Mouse (Mus musculus) heart, embryonic 13.5 days (tissue): ENCODE results near the gene Tenm4. TPM values are rescaled to one million over a fixed set of nuclear protein-coding genes. Genes with fewer than 3 reads are reported as not detected.

Source experiments
- ATAC-seq: fragments of 200-750 bp; cut with Nextera tagmentation; 2 replicates; pipeline ENCODE4 v1.8.0; 2017; ENCODE audit warnings: moderate TSS enrichment; ENCODE audit not compliant: insufficient number of reproducible peaks, low FRiP score, low TSS enrichment; ENCODE audit errors: extremely low read depth
- H3K27ac ChIP-seq: fragments of 300-500 bp; sonication (generic); replicated peaks from 2 replicates; pipeline ENCODE4 v1.5.1; 2015; ENCODE audit warnings: moderate library complexity, mild to moderate bottlenecking, inconsistent platforms
- H3K27me3 ChIP-seq: fragments of 300-500 bp; sonication (generic); replicated peaks from 2 replicates; pipeline ENCODE4 v1.6.1; 2015; ENCODE audit warnings: mild to moderate bottlenecking, inconsistent platforms
- H3K36me3 ChIP-seq: fragments of 300-500 bp; sonication (generic); 2 replicates; pipeline ENCODE4 v1.6.1; 2015; ENCODE audit warnings: mild to moderate bottlenecking, inconsistent platforms
- H3K4me1 ChIP-seq: fragments of 300-500 bp; sonication (generic); 2 replicates; pipeline ENCODE4 v1.6.1; 2015; ENCODE audit warnings: inconsistent platforms
- H3K4me2 ChIP-seq: fragments of 300-500 bp; sonication (generic); 2 replicates; pipeline ENCODE4 v1.6.1; 2015; ENCODE audit warnings: inconsistent platforms, mild to moderate bottlenecking, moderate library complexity
- H3K4me3 ChIP-seq: fragments of 300-500 bp; sonication (generic); 2 replicates; pipeline ENCODE4 v1.5.1; 2015; ENCODE audit warnings: moderate library complexity, mild to moderate bottlenecking, inconsistent platforms
- H3K9ac ChIP-seq: fragments of 300-500 bp; sonication (generic); 2 replicates; pipeline ENCODE4 v1.6.1; 2015; ENCODE audit warnings: inconsistent platforms, mild to moderate bottlenecking, moderate library complexity
- H3K9me3 ChIP-seq: fragments of 300-500 bp; sonication (generic); 2 replicates; pipeline ENCODE4 v1.6.1; 2016; ENCODE audit warnings: inconsistent platforms
- WGBS: fragments of 180-500 bp; shearing (Covaris S2); methylation state at CpG from one replicate; pipeline ENCODE4 v1.1.7; 2015; ENCODE audit warnings: mixed read lengths; 5-methylcytosine and 5-hydroxymethylcytosine counted together
- polyA plus RNA-seq: library from polyadenylated mRNA; unstranded; fragments of >200 nt; fragmentation: Nextera tagmentation; extraction: Ambion mirVana; gene quantifications from 2 replicates; pipeline ENCODE4 v1.2.1, GENCODE M21; 2015

The Tenm4 gene
- polyA plus RNA-seq, 1 experiment from 2014 or later: 10.5 TPM

- Histone ChIP-seq H3K4me3 (no peak overlapping the region), H3K9me3 (peaks cover 3% of the 10 kb centered on the region; the same call in 1 of the 2 replicates), H3K36me3 (peaks cover 6% of the 10 kb centered on the region), H3K9ac (no peak overlapping the region), H3K27ac (0 out of 2 replicates have a peak overlapping the region, but pooled peaks have one; percentile 20), H3K4me2 (no peak overlapping the region), H3K27me3 (0 out of 2 replicates have a peak, but pooled peaks cover 5% of the 10 kb centered on the region), H3K4me1 (peaks cover 34% of the 10 kb centered on the region)
- 36% methylated on average over 3 of the region's 3 CpGs for WGBS
- no peak for ATAC-seq
Measured at GRCm38 (mm10) chr7:96833012-96833411, 662.0 kb downstream of the Tenm4 start.

- no peak overlapping the region for H3K4me3 ChIP-seq
- ATAC-seq: no peak
- 36% methylated on average over 6 of the region's 6 CpGs for WGBS
Measured at GRCm38 (mm10) chr7:96834681-96835289, 663.7 kb downstream of the Tenm4 start.

GRCm38 (mm10) chr7:96835313-96835712 is 664.3 kb downstream of the Tenm4 start:
- Histone ChIP-seq H3K27ac (no peak overlapping the region), H3K9me3 (no peaks in the 10 kb centered on the region), H3K27me3 (0 out of 2 replicates have a peak, but pooled peaks cover 5% of the 10 kb centered on the region), H3K4me3 (no peak overlapping the region), H3K36me3 (0 out of 2 replicates have a peak, but pooled peaks cover 3% of the 10 kb centered on the region), H3K4me1 (peaks cover 34% of the 10 kb centered on the region), H3K9ac (no peak overlapping the region), H3K4me2 (no peak overlapping the region)
- no peak for ATAC-seq
- 48% methylated on average over 2 of the region's 2 CpGs for WGBS

More at GRCm38 (mm10) chr7:96834681-96835289, 663.7 kb downstream of the Tenm4 start:
- peak overlapping the region; percentile 42; the same call in 1 of the 2 replicates for H3K27ac ChIP-seq
- 0 out of 2 replicates have a peak, but pooled peaks cover 3% of the 10 kb centered on the region for H3K36me3 ChIP-seq
- no peak overlapping the region for H3K9ac ChIP-seq
- H3K4me2 ChIP-seq: no peak overlapping the region
- H3K9me3 ChIP-seq: no peaks in the 10 kb centered on the region
- peaks cover 34% of the 10 kb centered on the region for H3K4me1 ChIP-seq
- 0 out of 2 replicates have a peak, but pooled peaks cover 5% of the 10 kb centered on the region for H3K27me3 ChIP-seq

GRCm38 (mm10) chr7:96838271-96838841 is 667.3 kb downstream of the Tenm4 start:
- ATAC-seq: no peak
- no peaks in the 10 kb centered on the region for H3K9me3 ChIP-seq

GRCm38 (mm10) chr7:96838926-96839325 is 667.9 kb downstream of the Tenm4 start:
- 83% methylated on average over 4 of the region's 4 CpGs for WGBS
- Histone ChIP-seq H3K9ac (no peak overlapping the region), H3K36me3 (0 out of 2 replicates have a peak, but pooled peaks cover 3% of the 10 kb centered on the region), H3K4me3 (no peak overlapping the region), H3K4me1 (peaks cover 19% of the 10 kb centered on the region), H3K4me2 (no peak overlapping the region), H3K27ac (no peak overlapping the region), H3K9me3 (no peaks in the 10 kb centered on the region), H3K27me3 (no peaks in the 10 kb centered on the region)
- no peak for ATAC-seq

More at GRCm38 (mm10) chr7:96838271-96838841, 667.3 kb downstream of the Tenm4 start:
- WGBS: 80% methylated on average over 8 of the region's 8 CpGs
- Histone ChIP-seq H3K36me3 (0 out of 2 replicates have a peak, but pooled peaks cover 3% of the 10 kb centered on the region), H3K4me1 (peaks cover 19% of the 10 kb centered on the region), H3K27ac (no peak overlapping the region), H3K9ac (no peak overlapping the region), H3K4me3 (no peak overlapping the region), H3K27me3 (no peaks in the 10 kb centered on the region), H3K4me2 (no peak overlapping the region)

- no peaks in the 10 kb centered on the region for H3K9me3 ChIP-seq
- H3K4me2 ChIP-seq: no peak overlapping the region
- no peak overlapping the region for H3K9ac ChIP-seq
- H3K36me3 ChIP-seq: 0 out of 2 replicates have a peak, but pooled peaks cover 3% of the 10 kb centered on the region
- no peak for ATAC-seq
- no peak overlapping the region for H3K27ac ChIP-seq
- no peak overlapping the region for H3K4me3 ChIP-seq
- peaks cover 21% of the 10 kb centered on the region for H3K4me1 ChIP-seq
- no peaks in the 10 kb centered on the region for H3K27me3 ChIP-seq
- WGBS: 68% methylated on average over 4 of the region's 4 CpGs
Measured at GRCm38 (mm10) chr7:96839586-96839985, 668.5 kb downstream of the Tenm4 start.

GRCm38 (mm10) chr7:96842477-96843255 is 671.6 kb downstream of the Tenm4 start:
- Histone ChIP-seq H3K9me3 (no peaks in the 10 kb centered on the region), H3K36me3 (no peaks in the 10 kb centered on the region), H3K4me1 (peaks cover 10% of the 10 kb centered on the region), H3K27ac (no peak overlapping the region), H3K4me2 (no peak overlapping the region), H3K27me3 (no peaks in the 10 kb centered on the region), H3K9ac (no peak overlapping the region), H3K4me3 (no peak overlapping the region)
- no peak for ATAC-seq
- WGBS: 65% methylated on average over 12 of the region's 12 CpGs

GRCm38 (mm10) chr7:96844104-96844894 is 673.3 kb downstream of the Tenm4 start:
- no peak overlapping the region for H3K9ac ChIP-seq
- ATAC-seq: no peak
- peaks cover 10% of the 10 kb centered on the region for H3K4me1 ChIP-seq
- no peaks in the 10 kb centered on the region for H3K9me3 ChIP-seq
- no peaks in the 10 kb centered on the region for H3K27me3 ChIP-seq
- no peak overlapping the region for H3K27ac ChIP-seq
- H3K4me3 ChIP-seq: no peak overlapping the region
- WGBS: 57% methylated on average over 8 of the region's 8 CpGs
- 0 out of 2 replicates have a peak, but pooled peaks cover 4% of the 10 kb centered on the region for H3K36me3 ChIP-seq
- H3K4me2 ChIP-seq: no peak overlapping the region

- H3K4me2 ChIP-seq: no peak overlapping the region
- H3K4me1 ChIP-seq: no peaks in the 10 kb centered on the region
- H3K9ac ChIP-seq: no peak overlapping the region
- no peaks in the 10 kb centered on the region for H3K9me3 ChIP-seq
- no peak overlapping the region for H3K27ac ChIP-seq
- H3K36me3 ChIP-seq: 0 out of 2 replicates have a peak, but pooled peaks cover 7% of the 10 kb centered on the region
- no peak for ATAC-seq
- no peak overlapping the region for H3K4me3 ChIP-seq
- peaks cover 7% of the 10 kb centered on the region; the same call in 1 of the 2 replicates for H3K27me3 ChIP-seq
- 66% methylated on average over 2 of the region's 2 CpGs for WGBS
Measured at GRCm38 (mm10) chr7:96852781-96853180, 681.7 kb downstream of the Tenm4 start.

GRCm38 (mm10) chr7:96855867-96856406 is 684.9 kb downstream of the Tenm4 start:
- ATAC-seq: no peak
- Histone ChIP-seq H3K4me1 (peaks cover 12% of the 10 kb centered on the region), H3K4me2 (no peak overlapping the region), H3K27me3 (peaks cover 7% of the 10 kb centered on the region; the same call in 1 of the 2 replicates), H3K9ac (no peak overlapping the region), H3K9me3 (no peaks in the 10 kb centered on the region), H3K4me3 (no peak overlapping the region), H3K27ac (no peak overlapping the region), H3K36me3 (no peaks in the 10 kb centered on the region)
- 76% methylated on average over 5 of the region's 5 CpGs for WGBS
